Mouse (Mus musculus): ENCODE data around the gene Top3b. TPM values are rescaled to one million over a fixed set of nuclear protein-coding genes. Genes with fewer than 3 reads are reported as not detected.

Top3b gene
- polyA plus RNA-seq, 1 experiment: 48.6 TPM

Other genes with a start within 250 kb of the Top3b start
- gene Olfr19, start 194.3 kb upstream of the Top3b start, polyA plus RNA-seq (2012; rRNA removed): not detected in 2 replicates
- gene Spag6l, start 41.3 kb upstream of the Top3b start, polyA plus RNA-seq (2012; rRNA removed): not detected in 2 replicates
- gene Igll1, start 6.8 kb upstream of the Top3b start, polyA plus RNA-seq (2012; rRNA removed): not detected in 2 replicates
- gene Vpreb1, start 107 bp downstream of the Top3b start, polyA plus RNA-seq (2012; rRNA removed): 2.6 and 3.4 TPM in 2 replicates
- gene Ppm1f, start 25.7 kb downstream of the Top3b start, polyA plus RNA-seq (2012; rRNA removed): 4.5 and 5.5 TPM in 2 replicates
- 74.6 and 108 TPM in 2 replicates for gene Mapk1, start 112.6 kb downstream of the Top3b start, polyA plus RNA-seq (2012; rRNA removed)
- 0.23 and 0.27 TPM in 2 replicates for gene Ypel1, start 199.0 kb downstream of the Top3b start, polyA plus RNA-seq (2012; rRNA removed)
- 68.5 and 95.8 TPM in 2 replicates for gene Ppil2, start 240.5 kb downstream of the Top3b start, polyA plus RNA-seq (2012; rRNA removed)

Measured in large intestine, adult 2 months (tissue).